Mouse (Mus musculus) hindbrain, embryonic 11.5 days (tissue): ENCODE measurements at regions not wholly inside any gene's neighbourhood (a gene's known extent, or its start where the extent isn't known, plus 50 kb on each side); places are given as distances from the start of the nearest gene placed in this dataset.

ENCODE experiments used
- ATAC-seq: fragments of 200-750 bp; cut with Nextera tagmentation; 2 replicates; pipeline ENCODE4 v1.8.0; 2017; ENCODE audit warnings: mild to moderate bottlenecking, moderate TSS enrichment, moderate library complexity; ENCODE audit not compliant: low FRiP score
- DNase-seq: peaks from one replicate; pipeline ENCODE4 v3.0.0-alpha.2; 2015; ENCODE audit warnings: low spot score
- H3K27ac ChIP-seq: fragments of 300-500 bp; sonication (generic); 2 replicates; pipeline ENCODE4 v1.5.1; 2014; ENCODE audit warnings: mild to moderate bottlenecking, low read depth, low read length
- H3K27me3 ChIP-seq: fragments of 300-500 bp; sonication (generic); 2 replicates; pipeline ENCODE4 v1.6.1; 2014; ENCODE audit warnings: mild to moderate bottlenecking, low read length, moderate library complexity, mixed read lengths; ENCODE audit not compliant: control insufficient read depth, insufficient read depth
- H3K36me3 ChIP-seq: fragments of 300-500 bp; sonication (generic); 2 replicates; pipeline ENCODE4 v1.6.1; 2014; ENCODE audit warnings: mild to moderate bottlenecking, low read length, moderate library complexity, mixed read lengths; ENCODE audit not compliant: control insufficient read depth, insufficient read depth
- H3K4me1 ChIP-seq: fragments of 300-500 bp; sonication (generic); replicated peaks from 2 replicates; pipeline ENCODE4 v1.6.1; 2014; ENCODE audit warnings: low read length, mixed read lengths; ENCODE audit not compliant: control insufficient read depth, insufficient read depth
- H3K4me2 ChIP-seq: fragments of 300-500 bp; sonication (generic); replicated peaks from 2 replicates; pipeline ENCODE4 v1.6.1; 2014; ENCODE audit warnings: mild to moderate bottlenecking, low read depth, low read length
- H3K4me3 ChIP-seq: fragments of 300-500 bp; sonication (generic); 2 replicates; pipeline ENCODE4 v1.5.1; 2014; ENCODE audit warnings: low read depth, low read length
- H3K9ac ChIP-seq: fragments of 300-500 bp; sonication (generic); 2 replicates; pipeline ENCODE4 v1.6.1; 2014; ENCODE audit warnings: low read depth, low read length
- H3K9me3 ChIP-seq: fragments of 300-500 bp; sonication (generic); 2 replicates; pipeline ENCODE4 v1.6.1; 2016; ENCODE audit warnings: low read length; ENCODE audit not compliant: control insufficient read depth
- WGBS: fragments of 180-500 bp; shearing (Covaris S2); extraction: QIAGEN DNeasy Blood & Tissue Kit; methylation state at CpG from one replicate; pipeline ENCODE4 v1.1.7; 2014; 5-methylcytosine and 5-hydroxymethylcytosine counted together

DNA sequence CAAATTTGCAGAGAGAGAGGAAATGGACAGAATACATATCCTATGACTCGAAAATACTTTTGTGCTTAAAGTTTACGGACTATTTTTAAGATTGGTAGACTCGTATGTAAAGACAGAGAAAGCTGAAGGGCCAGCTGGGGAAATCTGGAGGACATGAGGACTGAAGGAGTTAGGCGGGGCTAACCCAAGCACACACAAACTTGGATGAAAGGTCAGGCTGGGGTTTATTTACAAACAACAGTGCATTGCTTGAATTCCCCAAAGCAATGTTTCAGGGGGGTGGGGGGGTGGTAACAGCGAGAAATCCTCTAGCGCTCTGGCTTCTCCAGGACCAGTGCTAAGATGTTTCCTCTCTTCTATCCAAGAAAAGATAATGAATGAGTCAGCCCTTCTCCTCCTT is 68.3 kb downstream of the Ptger2 start:
- Histone ChIP-seq H3K4me3 (no peak overlapping the region), H3K27me3 (no peaks in the 10 kb centered on the region), H3K4me1 (no peaks in the 10 kb centered on the region), H3K4me2 (no peak overlapping the region), H3K36me3 (no peaks in the 10 kb centered on the region), H3K27ac (no peak overlapping the region), H3K9ac (no peak overlapping the region), H3K9me3 (no peaks in the 10 kb centered on the region)
- no peak for DNase-seq
- ATAC-seq: no peak
- WGBS: 81% methylated on average over 6 of the region's 6 CpGs

DNA sequence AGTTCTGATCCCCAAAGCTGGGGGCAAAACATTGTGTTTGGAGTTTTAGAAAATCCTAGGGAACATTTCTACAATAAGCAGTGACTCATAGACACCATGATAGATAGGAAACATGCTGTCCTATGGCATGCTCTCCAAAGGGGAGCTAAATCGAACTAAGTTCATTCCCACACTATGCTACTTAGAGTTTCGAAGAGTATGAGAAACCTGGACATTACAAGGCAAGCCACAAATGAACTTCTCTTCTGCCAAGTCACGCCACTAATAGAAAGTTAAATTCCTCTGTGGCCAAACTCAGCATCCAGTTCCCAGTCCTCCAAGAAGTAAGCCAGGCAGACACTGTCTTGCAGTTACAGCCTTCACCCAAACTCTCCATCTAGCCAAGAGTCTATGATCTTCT is 73.7 kb downstream of the Ptger2 start:
- no peak for ATAC-seq
- Histone ChIP-seq H3K27ac (no peak overlapping the region), H3K27me3 (no peaks in the 10 kb centered on the region), H3K9ac (no peak overlapping the region), H3K9me3 (no peaks in the 10 kb centered on the region), H3K4me3 (no peak overlapping the region), H3K4me1 (no peaks in the 10 kb centered on the region), H3K36me3 (no peaks in the 10 kb centered on the region), H3K4me2 (no peak overlapping the region)
- no peak for DNase-seq
- WGBS: 92% methylated on average over 3 of the region's 3 CpGs

DNA sequence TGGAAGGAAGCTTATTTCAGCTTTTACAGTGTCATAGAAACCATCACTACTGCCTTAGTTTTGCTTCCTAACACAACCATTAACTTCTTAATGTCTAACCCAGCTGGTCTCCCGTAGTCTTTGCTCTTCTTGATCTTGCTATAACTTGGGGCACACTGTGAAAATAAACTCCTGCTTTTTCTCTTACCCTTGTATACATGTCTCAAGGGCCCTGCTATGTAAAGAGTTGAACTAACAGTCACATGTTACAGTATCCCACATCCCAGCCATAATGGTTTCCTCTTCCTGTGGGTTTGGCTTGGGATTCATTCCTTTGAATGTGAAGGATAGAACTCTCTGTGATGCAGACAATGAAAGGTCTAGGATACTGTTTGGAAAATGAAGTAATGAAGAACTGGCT is 76.5 kb downstream of the Ptger2 start:
- Histone ChIP-seq H3K27me3 (no peaks in the 10 kb centered on the region), H3K9ac (no peak overlapping the region), H3K4me2 (no peak overlapping the region), H3K9me3 (no peaks in the 10 kb centered on the region), H3K36me3 (no peaks in the 10 kb centered on the region), H3K4me1 (no peaks in the 10 kb centered on the region), H3K27ac (no peak overlapping the region), H3K4me3 (no peak overlapping the region)
- DNase-seq (no peak), ATAC-seq (no peak)
- 75% methylated on average over 1 of the region's 1 CpGs for WGBS

DNA sequence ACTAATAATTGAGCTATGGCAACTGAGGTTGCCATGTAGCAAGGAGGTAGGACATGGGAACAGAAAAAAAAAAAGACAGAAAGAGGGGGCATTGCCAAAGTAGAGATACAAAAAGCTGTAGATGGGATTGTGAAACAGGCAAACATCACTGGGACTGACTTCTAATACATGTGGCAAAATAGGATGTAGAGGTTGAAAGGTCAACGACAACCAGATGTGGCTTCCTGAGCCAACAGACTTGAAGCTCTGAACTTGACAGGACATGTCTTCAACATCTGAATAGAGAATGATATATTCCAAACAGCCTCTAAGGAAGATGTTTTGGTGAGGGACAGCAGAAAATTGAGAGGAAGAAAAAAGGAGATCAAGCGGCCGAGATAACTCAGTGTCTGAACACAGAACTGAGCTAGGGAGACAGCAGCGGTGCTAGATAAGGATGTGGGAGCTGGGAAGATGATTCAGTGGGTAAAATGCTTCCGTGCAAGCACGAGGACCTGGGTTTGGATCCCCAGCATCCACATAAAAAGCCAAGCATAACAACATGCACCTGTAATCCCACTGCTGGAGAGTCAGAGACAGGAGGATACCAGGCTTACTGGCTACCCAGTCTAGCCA is 81.7 kb downstream of the Ptger2 start:
- Histone ChIP-seq H3K4me1 (no peaks in the 10 kb centered on the region), H3K4me2 (no peak overlapping the region), H3K9ac (no peak overlapping the region), H3K4me3 (no peak overlapping the region), H3K27ac (no peak overlapping the region), H3K36me3 (no peaks in the 10 kb centered on the region), H3K27me3 (no peaks in the 10 kb centered on the region), H3K9me3 (no peaks in the 10 kb centered on the region)
- peak; percentile 27 for DNase-seq
- 74% methylated on average over 6 of the region's 6 CpGs for WGBS
- ATAC-seq: no peak

DNA sequence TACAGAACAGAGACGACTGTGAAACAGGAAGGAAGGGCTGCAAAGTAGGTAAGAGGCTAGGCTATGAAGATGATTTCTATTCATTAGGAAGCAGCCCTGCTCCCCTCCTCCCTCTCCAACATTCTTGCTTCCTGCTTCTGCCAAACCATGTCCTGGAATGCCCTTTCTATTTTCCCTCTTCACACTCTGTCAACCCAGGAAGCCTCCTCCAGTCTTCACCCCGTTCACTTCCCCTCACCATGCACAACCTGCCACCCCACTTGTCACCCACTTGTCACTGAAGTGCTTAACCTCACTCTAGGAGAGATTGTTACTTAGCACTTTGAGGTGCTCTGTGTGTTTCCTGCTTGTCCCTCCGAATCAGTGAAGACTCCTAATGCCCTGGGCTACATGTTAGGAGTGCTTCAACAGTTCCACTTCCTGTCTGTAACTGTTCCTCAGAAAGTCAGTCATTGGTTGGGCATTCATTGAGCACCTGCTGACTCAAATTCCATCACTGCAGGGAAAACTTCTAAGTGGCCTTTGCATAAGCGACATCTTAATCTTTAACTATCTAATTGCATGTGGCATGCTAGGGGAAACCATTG is 87.0 kb downstream of the Ptger2 start:
- no peaks in the 10 kb centered on the region for H3K36me3 ChIP-seq
- no peaks in the 10 kb centered on the region for H3K27me3 ChIP-seq
- no peak for ATAC-seq
- 68% methylated on average over 4 of the region's 4 CpGs for WGBS
- no peak overlapping the region for H3K9ac ChIP-seq
- no peaks in the 10 kb centered on the region for H3K9me3 ChIP-seq
- no peaks in the 10 kb centered on the region for H3K4me1 ChIP-seq
- H3K4me3 ChIP-seq: no peak overlapping the region
- no peak overlapping the region for H3K27ac ChIP-seq
- no peak overlapping the region for H3K4me2 ChIP-seq
- no peak for DNase-seq

DNA sequence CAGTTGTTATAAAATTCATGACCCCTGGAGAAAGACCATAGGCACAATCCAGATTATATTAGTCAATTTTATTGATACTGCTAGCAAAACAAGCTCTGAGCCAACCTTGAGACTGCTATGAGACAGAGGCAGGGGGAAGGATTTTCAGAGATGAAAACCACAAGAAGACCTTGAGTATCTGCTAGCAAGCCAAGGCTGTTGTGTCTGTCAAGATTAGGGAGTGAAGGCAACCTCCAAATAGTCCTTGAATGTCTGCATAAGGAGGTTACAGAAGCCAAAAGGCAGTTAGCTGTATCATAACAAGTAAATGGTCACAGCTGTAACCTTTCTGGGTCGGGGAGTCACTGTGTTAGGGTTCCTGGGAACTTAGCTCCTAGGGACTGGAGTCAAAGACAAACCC is 89.2 kb downstream of the Ptger2 start:
- Histone ChIP-seq H3K4me3 (no peak overlapping the region), H3K27ac (no peak overlapping the region), H3K4me1 (no peaks in the 10 kb centered on the region), H3K4me2 (no peak overlapping the region), H3K36me3 (no peaks in the 10 kb centered on the region), H3K27me3 (no peaks in the 10 kb centered on the region), H3K9me3 (no peaks in the 10 kb centered on the region), H3K9ac (no peak overlapping the region)
- DNase-seq (no peak), ATAC-seq (no peak)
- WGBS: 67% methylated on average over 1 of the region's 1 CpGs

DNA sequence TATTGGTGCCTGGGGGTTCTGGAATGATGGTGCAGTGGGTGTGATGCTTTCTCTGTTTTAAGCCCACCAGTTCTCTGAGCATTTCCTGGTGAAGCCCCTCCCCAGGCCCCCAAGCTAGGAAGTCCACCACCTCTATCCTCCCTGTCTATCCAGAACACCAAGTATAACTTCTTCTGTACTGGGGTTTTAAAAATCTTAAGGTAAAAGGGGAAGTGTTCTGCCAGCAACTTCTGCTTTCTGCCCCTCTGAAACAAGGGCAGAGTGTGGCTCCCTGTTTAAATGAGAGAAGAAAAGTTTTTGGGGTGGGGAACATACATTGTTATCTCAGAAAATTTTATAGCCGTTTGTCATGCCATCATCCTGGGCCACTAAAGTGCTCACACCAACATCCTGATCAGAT is 91.8 kb downstream of the Ptger2 start:
- H3K4me3 ChIP-seq: no peak overlapping the region
- H3K9ac ChIP-seq: no peak overlapping the region
- ATAC-seq (no peak), DNase-seq (no peak)
- H3K36me3 ChIP-seq: no peaks in the 10 kb centered on the region
- H3K4me2 ChIP-seq: no peak overlapping the region
- H3K4me1 ChIP-seq: no peaks in the 10 kb centered on the region
- WGBS: 89% methylated on average over 1 of the region's 1 CpGs
- no peaks in the 10 kb centered on the region for H3K27me3 ChIP-seq
- no peak overlapping the region for H3K27ac ChIP-seq
- H3K9me3 ChIP-seq: no peaks in the 10 kb centered on the region

DNA sequence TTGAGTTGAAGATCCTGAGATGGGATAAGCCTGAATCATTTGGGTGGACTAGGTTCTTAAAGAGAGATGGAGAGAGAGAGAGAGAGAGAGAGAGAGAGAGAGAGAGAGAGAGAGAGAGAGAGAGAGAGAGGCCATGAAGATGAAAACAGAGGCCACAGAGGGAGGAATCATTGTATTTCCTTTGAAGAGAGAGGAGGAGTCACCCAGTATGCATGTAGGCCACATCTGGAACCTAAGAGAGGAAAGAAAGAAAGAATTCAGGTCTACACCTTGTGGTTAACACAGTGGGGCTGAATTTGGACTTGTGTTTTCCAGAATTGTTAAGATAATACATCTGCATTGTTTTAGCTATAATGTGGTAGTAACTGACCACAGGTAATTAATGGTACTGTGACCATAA is 92.2 kb downstream of the Ptger2 start:
- Histone ChIP-seq H3K9ac (no peak overlapping the region), H3K36me3 (no peaks in the 10 kb centered on the region), H3K4me2 (no peak overlapping the region), H3K9me3 (no peaks in the 10 kb centered on the region), H3K27ac (no peak overlapping the region), H3K4me1 (no peaks in the 10 kb centered on the region), H3K4me3 (no peak overlapping the region), H3K27me3 (no peaks in the 10 kb centered on the region)
- no peak for ATAC-seq
- no peak for DNase-seq

DNA sequence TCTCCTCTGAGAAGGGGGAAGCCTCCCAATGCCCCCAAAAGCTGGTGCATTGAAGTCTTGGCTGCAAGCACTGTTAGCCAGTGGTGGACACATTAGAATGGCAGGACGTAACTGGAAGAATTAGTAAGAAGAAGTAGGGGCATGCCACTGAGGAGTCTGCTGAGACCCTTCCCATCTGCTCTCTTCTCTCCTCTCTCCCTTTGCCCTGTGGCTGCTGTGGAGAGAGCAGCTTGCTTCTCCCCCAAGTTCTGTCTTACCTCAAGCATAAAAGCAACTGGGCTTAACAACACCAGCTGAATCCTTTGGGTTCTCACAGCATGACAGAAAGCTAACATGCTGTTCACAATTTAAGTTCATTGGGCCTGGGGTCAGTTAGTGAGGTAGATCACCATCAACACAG is 95.1 kb downstream of the Ptger2 start:
- no peak overlapping the region for H3K4me2 ChIP-seq
- H3K36me3 ChIP-seq: no peaks in the 10 kb centered on the region
- no peak overlapping the region for H3K4me3 ChIP-seq
- 100% methylated on average over 1 of the region's 1 CpGs for WGBS
- no peak overlapping the region for H3K9ac ChIP-seq
- ATAC-seq (no peak), DNase-seq (no peak)
- H3K9me3 ChIP-seq: no peaks in the 10 kb centered on the region
- H3K4me1 ChIP-seq: no peaks in the 10 kb centered on the region
- no peak overlapping the region for H3K27ac ChIP-seq
- no peaks in the 10 kb centered on the region for H3K27me3 ChIP-seq
